Mouse (Mus musculus): ENCODE data around the gene Gnat2.

GRCm38 (mm10) chr3:108090561-108090960 is 2.0 kb upstream of the Gnat2 start:
- no peak for TF ChIP-seq POLR2A (IDR thresholded peaks at IDR 0.05; ENCODE audit: low read depth, low read length)
- TF ChIP-seq CHD1 (IDR thresholded peaks at IDR 0.05; ENCODE audit: low read depth, low read length), result no peak
- TF ChIP-seq CTCF (conservative IDR thresholded peaks at IDR 0.05 in 1 of 2, IDR thresholded peaks at IDR 0.05 in 1 of 2; ENCODE audit: low read depth in 2 of 2, low read length in 2 of 2), result no peak
- no peak for TF ChIP-seq POLR2AphosphoS2 (IDR thresholded peaks at IDR 0.05; ENCODE audit: low read depth, low read length)

Measured in CH12.LX (cell line).